Mouse (Mus musculus): ENCODE data around the gene Akap3. TPM values are rescaled to one million over a fixed set of nuclear protein-coding genes. Genes with fewer than 3 reads are reported as not detected.

The Akap3 gene
- total RNA-seq, 2 experiments from 2014 or later, result not detected

- Histone ChIP-seq H3K4me3 (no peak overlapping the region), H3K27ac (no peak overlapping the region)
- intact Hi-C loops (cut with DNase I), result no loop called here
- no peak for DNase-seq
- no peak for TF ChIP-seq CTCF (IDR thresholded peaks at IDR 0.05)
Measured at GRCm38 (mm10) chr6:126910727-126911126, 57.8 kb downstream of the Akap3 start.

DNA sequence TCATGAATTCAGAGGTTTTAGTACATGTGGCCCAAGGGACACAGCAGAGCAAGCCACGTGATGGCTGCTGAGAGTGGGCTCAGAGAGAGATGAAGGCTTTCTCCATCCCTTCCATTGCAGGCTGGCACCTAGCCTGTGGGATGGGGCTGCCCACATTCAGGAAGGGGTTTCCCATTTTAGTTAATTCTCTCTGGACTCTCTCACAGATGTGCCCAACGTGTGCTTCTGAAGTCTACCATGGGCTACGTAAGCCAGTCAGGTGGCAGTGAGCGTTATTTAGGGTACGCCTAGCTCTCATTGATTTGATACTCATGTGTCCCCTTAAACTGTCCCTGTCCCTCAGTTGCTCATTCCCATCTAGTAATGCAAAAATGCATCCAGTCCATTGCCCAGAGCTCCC, 62.0 kb downstream of the Akap3 start:
- intact Hi-C loops (cut with DNase I), result no loop called here
- no peak for DNase-seq
- Histone ChIP-seq H3K4me3 (no peak overlapping the region), H3K27ac (no peak overlapping the region)
- TF ChIP-seq CTCF (IDR thresholded peaks at IDR 0.05), result no peak

- peak; percentile 29 for DNase-seq
- intact Hi-C loops (cut with DNase I), result no loop called here
- H3K27ac ChIP-seq, result peak within 1 kb of the TSS; percentile 43; the same call in 1 of the 2 replicates
- no peak for TF ChIP-seq CTCF (IDR thresholded peaks at IDR 0.05)
- H3K4me3 ChIP-seq, result peak within 1 kb of the TSS; percentile 59
Measured at GRCm38 (mm10) chr6:126921111-126921881, 68.4 kb downstream of the Akap3 start, which contains the start of gene Dyrk4. TSS of gene Dyrk4 (minus strand) at chr6:126921839.

Other genes with a start within 250 kb of the Akap3 start
- gene Kcna1, start 206.7 kb upstream of the Akap3 start, total RNA-seq (2021), result 1 to 10 TPM; 1.0 to 1.4 TPM
- gene Kcna6, start 112.4 kb upstream of the Akap3 start, total RNA-seq (2021), result under 1 TPM; 0.15 to 0.28 TPM
- gene Ndufa9, start 4.0 kb upstream of the Akap3 start, total RNA-seq (2021), result 100 to 1,000 TPM; 283 to 396 TPM
- not detected for gene Dyrk4, start 68.7 kb downstream of the Akap3 start, total RNA-seq (2021)
- gene Rad51ap1, start 86.5 kb downstream of the Akap3 start, total RNA-seq (2021), result under 1 TPM in 1 of 2 experiments, not detected in 1; 0.47 TPM
- 1 to 10 TPM; 5.0 to 8.6 TPM for gene D6Wsu163e, start 86.9 kb downstream of the Akap3 start, total RNA-seq (2021)
- gene Fgf6, start 162.5 kb downstream of the Akap3 start, total RNA-seq (2021), result 1 to 10 TPM; 2.3 to 3.5 TPM
- gene Fgf23, start 219.8 kb downstream of the Akap3 start, total RNA-seq (2021), result not detected

Measured in gastrocnemius, adult 2 months (tissue).